ENCODE assay signal across 18 mouse cellular contexts in the genomic region with DNA sequence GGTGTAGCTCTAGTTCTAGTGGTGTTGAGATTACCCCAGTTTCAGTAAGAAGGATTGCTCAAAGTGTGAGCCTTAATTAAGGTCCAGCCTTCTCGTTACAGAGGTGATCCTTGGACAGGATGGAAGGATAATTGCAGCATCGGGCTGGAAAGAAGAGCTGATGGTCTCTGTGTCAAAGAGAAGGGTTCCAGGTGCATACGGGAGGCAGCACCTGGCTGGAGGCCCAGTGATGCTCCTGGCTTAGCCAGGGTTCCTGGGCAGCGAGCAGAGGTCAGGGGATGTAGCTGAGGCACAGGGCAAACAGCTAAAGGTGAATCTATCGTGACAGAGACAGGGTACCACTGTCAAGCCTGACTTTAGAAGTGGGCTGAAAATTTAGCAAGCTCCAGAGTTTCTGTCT.
"Had no signal": no experiment of that assay in that cellular context is flagged by ENCODE, and none has a peak within 500 bp of the region (broad histone marks: within the 10 kb centered on the region; RNA-seq: fewer than 3 reads in every experiment).

No protein-coding gene starts in this region.

- H3K4me3 ChIP-seq: kidney, embryonic 15.5 days; left cerebral cortex, adult 2 months; liver, embryonic 13.5 days; myocyte; neural tube, embryonic 13.5 days had no signal

- H3K27me3 ChIP-seq: neural tube, embryonic 13.5 days had no signal

- DNase-seq: kidney, postnatal 10 days; kidney, postnatal 36 days; layer of hippocampus, postnatal 36 days; liver, embryonic 13.5 days; lung, adult 2 months; lung, postnatal 14 days; lung, postnatal 4 days; midbrain, embryonic 14.5 days; retina, postnatal 1 day; right cerebral cortex, postnatal 25 days; spleen, adult 18-20 months; thymus, adult 18-20 months; thymus, postnatal 36 days had no signal

- H3K27ac ChIP-seq: kidney, embryonic 15.5 days; left cerebral cortex, adult 2 months; liver, embryonic 13.5 days; neural tube, embryonic 13.5 days had no signal

- H3K9ac ChIP-seq: kidney, embryonic 15.5 days; liver, embryonic 13.5 days; neural tube, embryonic 13.5 days had no signal

- H3K9me3 ChIP-seq: kidney, embryonic 15.5 days; liver, embryonic 13.5 days; neural tube, embryonic 13.5 days had no signal

- H3K4me2 ChIP-seq: kidney, embryonic 15.5 days; liver, embryonic 13.5 days; midbrain, embryonic 11.5 days; neural tube, embryonic 13.5 days had no signal

- H3K4me1 ChIP-seq: liver, embryonic 13.5 days had no signal

- H3K36me3 ChIP-seq: kidney, embryonic 15.5 days; liver, embryonic 13.5 days; neural tube, embryonic 13.5 days had no signal
